Mouse (Mus musculus) mouse embryonic stem cell (cell line): ENCODE measurements around the gene Prune2.

Source experiments
- in situ Hi-C, 2 experiments: fragments of 300-500 bp; cut with MboI; formaldehyde crosslinking; loops; 1 replicate in 1 of 2; 3 replicates in 1 of 2; pipeline ENCODE4 v1.14.3; 2019 to 2020; ENCODE audit warnings: low sequenced_read_pairs in 2 of 2, low pct_unique_long_range_greater_than_20kb in 1 of 2, mixed read lengths in 1 of 2; ENCODE audit not compliant: unreplicated experiment in 1 of 2

Gene Prune2

GRCm38 (mm10) chr19:16955613-16956271 lies at the start of gene Prune2:
Prune2 (plus strand) TSS chr19:16956118.
- in situ Hi-C loops = no loop called here

- in situ Hi-C loops = no loop called here
Observed at GRCm38 (mm10) chr19:16911507-16911906, 44.4 kb upstream of the Prune2 start.

DNA sequence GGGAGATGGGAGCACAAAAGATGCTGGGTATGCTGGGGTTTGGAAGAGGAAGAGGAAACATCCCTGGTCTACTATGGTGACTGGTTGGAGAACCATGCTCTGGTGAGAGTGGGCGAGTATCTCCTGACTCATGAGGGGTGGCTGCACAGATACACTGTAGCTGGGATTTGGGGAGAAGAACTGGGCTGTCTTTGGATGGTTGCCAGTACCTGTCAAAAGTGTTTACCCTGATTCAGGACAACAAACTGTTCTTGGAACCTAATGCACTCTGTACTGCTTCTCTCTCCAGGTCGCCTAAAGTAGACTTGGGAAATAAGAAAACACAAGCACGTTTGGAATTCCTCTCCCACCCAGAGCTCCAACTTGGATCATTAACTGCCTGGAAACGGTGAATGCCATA lies 31.4 kb upstream of the Prune2 start:
- in situ Hi-C loops = no loop called here

GRCm38 (mm10) chr19:16934664-16935063 lies 21.3 kb upstream of the Prune2 start:
- in situ Hi-C loops = no loop called here

- in situ Hi-C loops = no loop called here
Observed at GRCm38 (mm10) chr19:16948794-16949313, 7.1 kb upstream of the Prune2 start.

DNA sequence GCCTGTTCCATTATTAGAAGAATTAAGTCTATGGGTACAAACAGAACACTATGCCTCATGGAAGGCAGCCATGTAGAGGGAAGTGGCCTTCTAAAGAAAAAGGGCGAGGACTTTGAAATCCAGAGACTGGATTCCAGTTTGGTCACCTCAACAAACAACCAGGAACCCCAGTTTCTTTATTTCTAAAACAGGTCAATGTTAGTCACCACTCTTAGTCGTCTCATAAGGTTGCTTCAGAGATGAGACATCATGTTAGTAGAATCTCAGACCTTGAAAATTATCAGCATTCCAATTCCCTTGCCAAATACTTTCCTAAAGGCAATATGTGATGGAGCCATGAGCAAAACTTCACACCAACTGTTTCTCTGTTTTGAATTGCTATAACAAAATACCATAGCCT lies 6.6 kb upstream of the Prune2 start:
- in situ Hi-C loops = no loop called here

DNA sequence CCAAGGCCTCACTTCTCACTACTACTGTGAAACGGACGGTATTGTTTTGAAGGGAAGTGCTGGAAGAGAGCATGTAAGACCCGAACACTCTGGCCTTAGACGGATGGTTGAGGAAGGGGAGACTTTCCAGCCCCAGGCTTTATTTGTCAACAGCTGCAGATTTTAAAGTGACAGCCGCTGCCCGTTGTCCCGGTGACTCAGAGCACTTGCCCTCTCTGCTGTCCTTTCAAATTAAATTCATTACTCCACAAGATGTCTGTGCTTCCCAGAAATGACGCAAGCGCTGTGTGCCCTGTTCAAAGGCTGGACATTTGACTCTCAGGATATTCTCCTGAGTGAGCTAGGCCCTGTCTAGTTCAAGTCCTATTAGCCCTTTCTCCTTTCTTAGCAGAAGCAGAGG lies 5.9 kb upstream of the Prune2 start:
- in situ Hi-C loops = no loop called here

DNA sequence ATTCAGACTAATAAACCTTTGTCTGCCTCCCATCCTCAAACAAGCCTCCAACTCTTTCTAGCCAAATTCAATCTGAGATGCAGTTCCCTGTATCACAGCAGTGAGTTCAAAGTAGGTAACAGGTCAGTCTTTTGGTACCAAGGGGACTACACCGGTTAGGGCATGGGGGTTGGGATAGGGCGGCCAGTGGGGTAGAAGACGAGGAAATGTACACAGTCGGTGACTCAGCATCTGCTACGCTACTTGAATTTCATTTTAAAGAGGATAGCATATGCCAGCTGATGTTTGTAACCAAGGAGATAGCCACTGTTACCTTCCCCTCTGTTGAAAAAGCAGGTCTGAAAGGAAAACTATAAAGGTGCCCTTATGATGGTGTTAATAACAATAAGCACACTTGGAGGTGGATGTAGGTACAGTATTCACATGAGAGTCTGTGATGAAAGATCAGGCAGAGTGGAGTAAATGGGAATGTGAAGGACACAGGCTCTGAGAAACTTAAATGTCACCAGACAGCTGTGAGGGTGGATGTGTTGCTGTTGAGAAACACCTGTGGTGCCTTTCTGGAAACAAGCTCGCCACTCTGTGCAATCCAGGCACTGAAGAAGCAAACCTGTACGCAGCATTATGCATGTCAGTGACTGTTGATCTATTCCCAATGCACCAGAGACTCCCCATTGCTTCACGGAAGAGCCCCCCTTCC lies 5.1 kb upstream of the Prune2 start:
- in situ Hi-C loops = no loop called here

GRCm38 (mm10) chr19:16954736-16955135 lies 1.2 kb upstream of the Prune2 start:
- in situ Hi-C loops = no loop called here

GRCm38 (mm10) chr19:16955231-16955612 lies 696 bp upstream of the Prune2 start:
- in situ Hi-C loops = no loop called here

GRCm38 (mm10) chr19:16956319-16956718 lies 401 bp downstream of the Prune2 start:
- in situ Hi-C loops = no loop called here

- in situ Hi-C loops = no loop called here
Observed at GRCm38 (mm10) chr19:16959051-16959450, 3.1 kb downstream of the Prune2 start.

DNA sequence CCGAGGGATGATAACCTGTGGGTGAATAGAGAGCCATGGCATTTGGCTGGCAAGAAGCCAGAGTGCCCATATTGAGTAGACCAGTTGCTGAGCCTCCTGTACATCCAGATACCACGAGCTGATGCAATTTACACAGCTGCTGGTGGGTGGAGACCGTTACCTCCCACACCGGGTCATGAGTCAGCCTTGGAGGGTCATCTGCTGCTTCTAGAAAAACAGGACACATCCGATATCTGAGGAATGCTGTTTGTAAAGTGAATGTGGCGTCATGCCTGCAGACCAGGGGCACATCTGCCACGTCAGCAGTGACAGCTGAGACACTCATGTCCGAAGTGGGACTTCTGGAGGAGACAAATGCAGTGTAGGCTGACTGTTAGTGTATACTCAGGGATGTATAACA lies 3.6 kb downstream of the Prune2 start:
- in situ Hi-C loops = no loop called here

- in situ Hi-C loops = no loop called here
Observed at GRCm38 (mm10) chr19:16961036-16961435, 5.1 kb downstream of the Prune2 start.

DNA sequence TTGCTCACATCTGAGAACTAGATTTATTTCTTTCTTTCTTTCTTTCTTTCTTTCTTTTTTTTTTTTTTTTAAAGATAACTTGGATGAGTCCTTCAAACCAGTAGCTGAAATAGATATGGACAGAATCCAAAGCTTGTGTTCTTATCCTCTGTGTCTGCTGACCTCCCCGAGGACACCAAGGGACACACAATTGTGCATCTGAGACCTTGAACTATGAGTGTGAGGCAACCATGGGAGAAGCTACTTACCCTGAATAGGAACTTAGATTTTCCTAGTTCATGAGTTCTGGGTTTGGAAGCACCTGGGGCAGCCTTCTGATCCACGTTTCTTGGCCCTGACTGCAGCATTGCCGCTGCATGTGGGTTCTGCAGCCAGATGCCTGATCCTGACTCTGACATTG lies 7.3 kb downstream of the Prune2 start:
- in situ Hi-C loops = no loop called here

- in situ Hi-C loops = no loop called here
Observed at GRCm38 (mm10) chr19:16968768-16969167, 12.8 kb downstream of the Prune2 start.

GRCm38 (mm10) chr19:16970612-16971011 lies 14.7 kb downstream of the Prune2 start:
- in situ Hi-C loops = no loop called here

DNA sequence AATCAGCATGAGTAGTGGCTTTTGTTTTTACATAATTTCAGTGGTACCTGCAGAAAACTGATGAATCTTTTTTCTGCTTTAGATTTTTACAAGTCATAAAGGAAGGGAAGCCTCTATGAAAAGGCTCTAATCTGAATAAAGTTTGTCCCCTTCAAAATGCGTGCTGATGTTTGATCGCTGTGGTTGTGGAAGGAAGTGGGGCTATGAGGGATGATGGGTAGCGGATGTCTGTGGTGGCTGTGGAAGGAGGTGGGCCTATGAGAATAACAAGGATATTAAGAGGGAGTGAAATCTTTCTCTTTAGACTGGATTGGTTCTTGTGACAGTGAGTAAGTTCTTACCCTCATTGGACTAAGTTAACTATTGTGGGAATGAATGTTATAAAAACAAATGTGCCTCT lies 23.0 kb downstream of the Prune2 start:
- in situ Hi-C loops = no loop called here

- in situ Hi-C loops = loop anchor here in 1 of 2 experiments (10.0 kb wide), 1 partner anchor 77 kb away; no protein-coding TSS in a partner anchor
Observed at GRCm38 (mm10) chr19:16981743-16982142, 25.8 kb downstream of the Prune2 start.

- in situ Hi-C loops = loop anchor here in 1 of 2 experiments (10.0 kb wide), 1 partner anchor 80 kb away; no protein-coding TSS in a partner anchor
Observed at GRCm38 (mm10) chr19:16984897-16985296, 29.0 kb downstream of the Prune2 start.
